In the genomic region with DNA sequence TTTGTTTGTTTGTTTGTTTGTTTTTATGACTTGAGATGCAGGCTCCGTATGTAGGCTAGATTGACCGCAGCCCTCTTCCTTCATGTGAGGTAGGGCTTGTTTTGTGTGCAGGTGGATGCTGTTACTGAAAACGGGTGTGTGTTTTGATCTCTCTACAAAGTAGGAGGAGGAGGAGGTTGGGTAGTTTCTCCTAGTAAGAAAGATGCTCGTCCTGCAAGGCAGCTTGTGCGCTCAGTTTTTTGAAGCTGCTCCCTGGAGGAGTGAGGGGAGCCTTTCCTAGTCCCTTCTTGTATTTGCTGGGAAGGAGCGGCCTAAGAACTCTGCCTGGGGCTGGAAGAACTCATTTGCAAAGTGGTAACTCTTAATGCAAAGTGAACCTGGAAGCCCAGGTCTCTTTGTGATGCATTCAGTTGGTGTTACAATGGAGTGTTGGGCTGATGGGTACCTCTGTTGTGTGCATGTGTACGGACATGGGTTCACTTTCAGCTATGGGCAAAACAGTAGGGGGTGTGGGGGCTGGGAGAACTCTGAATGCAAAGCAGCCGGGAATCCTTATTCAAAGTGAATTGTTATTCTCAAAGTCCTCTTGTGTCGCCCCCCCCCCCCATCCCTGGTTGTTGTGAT, we compare ENCODE assay signal across 9 mouse cellular contexts. TPM values are rescaled to one million over a fixed set of nuclear protein-coding genes. Genes with fewer than 3 reads are reported as not detected.
DNase-seq lines count a peak whose midpoint lies in the region; ATAC-seq and TF ChIP-seq lines count a peak whose summit lies in the region.
"Had no signal": no experiment of that assay in that cellular context is flagged by ENCODE, and none has a peak within 500 bp of the region (broad histone marks: within the 10 kb centered on the region; RNA-seq: fewer than 3 reads in every experiment).

No protein-coding gene starts in this region.

- no peak for DNase-seq in kidney, postnatal 0 days (ENCODE audit: low spot score)
- DNase-seq in kidney, adult 18-20 months, result no peak
- no peak for DNase-seq in hindbrain, postnatal 0 days (ENCODE audit: low spot score)
- DNase-seq in midbrain, postnatal 0 days (ENCODE audit: low spot score), result no peak
- no peak for DNase-seq in Muller cell, postnatal 12 days (ENCODE audit: inconsistent ontology term)
- no peak for DNase-seq in frontal cortex, postnatal 25 days (ENCODE audit: low spot score in 2 of 2)
- no peak for DNase-seq in cerebellum, postnatal 25 days
- DNase-seq: gastrocnemius, postnatal 25 days had no signal

- no peaks in the 10 kb centered on the region for H3K9me3 ChIP-seq in kidney, postnatal 0 days (replicated peaks; ENCODE audit: low read length)
- no peaks in the 10 kb centered on the region for H3K9me3 ChIP-seq in hindbrain, postnatal 0 days (ENCODE audit: low read length)
- H3K9me3 ChIP-seq in midbrain, postnatal 0 days (ENCODE audit: low read length), result no peaks in the 10 kb centered on the region

- no peak for TF ChIP-seq CTCF in kidney, postnatal 0 days (IDR thresholded peaks at IDR 0.05; ENCODE audit: low read depth)
- TF ChIP-seq CTCF in cortical plate, adult 2 months (IDR thresholded peaks at IDR 0.05; ENCODE audit: extremely low read depth, insufficient read depth, low read length), result no peak
- TF ChIP-seq CTCF in hindbrain, postnatal 0 days (IDR thresholded peaks at IDR 0.05; ENCODE audit: low read depth), result no peak
- TF ChIP-seq CTCF in midbrain, postnatal 0 days (IDR thresholded peaks at IDR 0.05), result no peak

- H3K4me2 ChIP-seq in kidney, postnatal 0 days (ENCODE audit: low read length), result peak overlapping the region; percentile 67
- H3K4me2 ChIP-seq in hindbrain, postnatal 0 days (ENCODE audit: low read depth, low read length), result peak overlapping the region; percentile 63
- H3K4me2 ChIP-seq in midbrain, postnatal 0 days (ENCODE audit: low read depth, low read length, poor library complexity, severe bottlenecking), result peak overlapping the region; percentile 62

- 0 out of 2 replicates have a peak overlapping the region, but pooled peaks have one; percentile 82 for H3K27ac ChIP-seq in kidney, postnatal 0 days
- H3K27ac ChIP-seq in cortical plate, adult 2 months (ENCODE audit: insufficient read depth, low read length), result no peak overlapping the region
- H3K27ac ChIP-seq in hindbrain, postnatal 0 days, result no peak overlapping the region
- no peak overlapping the region for H3K27ac ChIP-seq in midbrain, postnatal 0 days (ENCODE audit: low read depth, low read length)

- H3K4me3 ChIP-seq in kidney, postnatal 0 days (replicated peaks; ENCODE audit: low read depth, low read length), result peak overlapping the region; percentile 69
- peak overlapping the region; percentile 63 for H3K4me3 ChIP-seq in cortical plate, adult 2 months (ENCODE audit: insufficient read depth, low read length)
- peak overlapping the region; percentile 59 for H3K4me3 ChIP-seq in hindbrain, postnatal 0 days (ENCODE audit: low read length)
- H3K4me3 ChIP-seq in midbrain, postnatal 0 days (ENCODE audit: low read depth, low read length), result peak overlapping the region; percentile 61

- 27% methylated on average over 9 of the region's 9 CpGs for WGBS in kidney, postnatal 0 days
- 29% methylated on average over 9 of the region's 9 CpGs for WGBS in hindbrain, postnatal 0 days
- WGBS in midbrain, postnatal 0 days, result 24% methylated on average over 8 of the region's 9 CpGs

- TF ChIP-seq POLR2A in cortical plate, adult 2 months (IDR thresholded peaks at IDR 0.05; ENCODE audit: extremely low read depth, insufficient read depth, low read length), result no peak

- H3K9ac ChIP-seq in kidney, postnatal 0 days (ENCODE audit: low read depth, low read length), result 0 out of 2 replicates have a peak overlapping the region, but pooled peaks have one; percentile 42
- no peak overlapping the region for H3K9ac ChIP-seq in hindbrain, postnatal 0 days (replicated peaks; ENCODE audit: low read length)
- H3K9ac ChIP-seq in midbrain, postnatal 0 days (replicated peaks; ENCODE audit: low read length, poor library complexity, severe bottlenecking), result no peak overlapping the region

- H3K27me3 ChIP-seq in kidney, postnatal 0 days (ENCODE audit: insufficient read depth, low read length), result no peaks in the 10 kb centered on the region
- no peaks in the 10 kb centered on the region for H3K27me3 ChIP-seq in hindbrain, postnatal 0 days (ENCODE audit: insufficient read depth, low read length)
- H3K27me3 ChIP-seq in midbrain, postnatal 0 days (ENCODE audit: insufficient read depth, low read length), result no peaks in the 10 kb centered on the region

- no peak for ATAC-seq in kidney, postnatal 0 days (replicated peaks; ENCODE audit: low FRiP score, low read depth)
- no peak for ATAC-seq in hindbrain, postnatal 0 days
- ATAC-seq in midbrain, postnatal 0 days (ENCODE audit: low FRiP score), result no peak

- H3K36me3 ChIP-seq in kidney, postnatal 0 days (ENCODE audit: insufficient read depth, low read length), result 0 out of 2 replicates have a peak, but pooled peaks cover 12% of the 10 kb centered on the region
- no peaks in the 10 kb centered on the region for H3K36me3 ChIP-seq in hindbrain, postnatal 0 days (ENCODE audit: insufficient read depth, low read length)
- H3K36me3 ChIP-seq in midbrain, postnatal 0 days (ENCODE audit: insufficient read depth, low read length), result peaks cover 10% of the 10 kb centered on the region; the same call in 1 of the 2 replicates

- no peaks in the 10 kb centered on the region for H3K4me1 ChIP-seq in kidney, postnatal 0 days (replicated peaks; ENCODE audit: insufficient read depth, low read length)
- peaks cover 3% of the 10 kb centered on the region; the same call in 1 of the 2 replicates for H3K4me1 ChIP-seq in cortical plate, adult 2 months (ENCODE audit: control insufficient read depth, insufficient read depth, low read length)
- H3K4me1 ChIP-seq in hindbrain, postnatal 0 days (ENCODE audit: insufficient read depth, low read length), result no peaks in the 10 kb centered on the region
- H3K4me1 ChIP-seq in midbrain, postnatal 0 days (ENCODE audit: insufficient read depth, low read length), result no peaks in the 10 kb centered on the region

RNA-seq across cellular contexts. Expression of a gene that starts 2.4 kb away (rescaled TPM):
- 22.9 and 24.1 TPM in 2 replicates for polyA plus RNA-seq in kidney, postnatal 0 days (2015; fragmentation: Nextera tagmentation; extraction: Ambion mirVana)
- polyA plus RNA-seq in cortical plate, adult 2 months (2012; rRNA removed), result 20.6 and 21.4 TPM in 2 replicates
- 27.8 and 36.1 TPM in 2 replicates for total RNA-seq in hindbrain, postnatal 0 days (2014; rRNA removed)
- 21.4 and 21.5 TPM in 2 replicates for polyA plus RNA-seq in hindbrain, postnatal 0 days (2015; fragmentation: Nextera tagmentation; extraction: Ambion mirVana)
- total RNA-seq in midbrain, postnatal 0 days (2014; rRNA removed), result 21.0 and 22.3 TPM in 2 replicates
- 20.0 and 21.0 TPM in 2 replicates for polyA plus RNA-seq in midbrain, postnatal 0 days (2015; fragmentation: Nextera tagmentation; extraction: Ambion mirVana)

RNA-seq across cellular contexts. Expression of a gene that starts 14.1 kb away (rescaled TPM):
- polyA plus RNA-seq in kidney, postnatal 0 days (2015; fragmentation: Nextera tagmentation; extraction: Ambion mirVana), result 16.8 and 17.4 TPM in 2 replicates
- polyA plus RNA-seq in cortical plate, adult 2 months (2012; rRNA removed), result 23.2 and 23.9 TPM in 2 replicates
- total RNA-seq in hindbrain, postnatal 0 days (2014; rRNA removed), result 183 and 387 TPM in 2 replicates
- 47.6 and 53.3 TPM in 2 replicates for polyA plus RNA-seq in hindbrain, postnatal 0 days (2015; fragmentation: Nextera tagmentation; extraction: Ambion mirVana)
- 272 and 352 TPM in 2 replicates for total RNA-seq in midbrain, postnatal 0 days (2014; rRNA removed)
- 64.9 and 71.6 TPM in 2 replicates for polyA plus RNA-seq in midbrain, postnatal 0 days (2015; fragmentation: Nextera tagmentation; extraction: Ambion mirVana)

RNA-seq across cellular contexts. Expression of a gene that starts 24.8 kb away (rescaled TPM):
- polyA plus RNA-seq in kidney, postnatal 0 days (2015; fragmentation: Nextera tagmentation; extraction: Ambion mirVana), result 29.6 and 30.1 TPM in 2 replicates
- 106 and 115 TPM in 2 replicates for polyA plus RNA-seq in cortical plate, adult 2 months (2012; rRNA removed)
- total RNA-seq in hindbrain, postnatal 0 days (2014; rRNA removed), result 23.4 and 28.3 TPM in 2 replicates
- 61.1 and 62.8 TPM in 2 replicates for polyA plus RNA-seq in hindbrain, postnatal 0 days (2015; fragmentation: Nextera tagmentation; extraction: Ambion mirVana)
- total RNA-seq in midbrain, postnatal 0 days (2014; rRNA removed), result 27.2 and 36.3 TPM in 2 replicates
- polyA plus RNA-seq in midbrain, postnatal 0 days (2015; fragmentation: Nextera tagmentation; extraction: Ambion mirVana), result 63.9 and 68.4 TPM in 2 replicates

RNA-seq across cellular contexts. Expression of a gene that starts 36.5 kb away (rescaled TPM):
- polyA plus RNA-seq in kidney, postnatal 0 days (2015; fragmentation: Nextera tagmentation; extraction: Ambion mirVana), result 40.9 and 41.6 TPM in 2 replicates
- polyA plus RNA-seq in cortical plate, adult 2 months (2012; rRNA removed), result 131 and 135 TPM in 2 replicates
- 134 and 137 TPM in 2 replicates for total RNA-seq in hindbrain, postnatal 0 days (2014; rRNA removed)
- polyA plus RNA-seq in hindbrain, postnatal 0 days (2015; fragmentation: Nextera tagmentation; extraction: Ambion mirVana), result 129 and 134 TPM in 2 replicates
- total RNA-seq in midbrain, postnatal 0 days (2014; rRNA removed), result 110 and 134 TPM in 2 replicates
- 136 and 146 TPM in 2 replicates for polyA plus RNA-seq in midbrain, postnatal 0 days (2015; fragmentation: Nextera tagmentation; extraction: Ambion mirVana)

RNA-seq across cellular contexts. Expression of a gene that starts 42.7 kb away (rescaled TPM):
- 0.30 TPM in 1 of 2 replicates, not detected in the other for polyA plus RNA-seq in kidney, postnatal 0 days (2015; fragmentation: Nextera tagmentation; extraction: Ambion mirVana)
- polyA plus RNA-seq in cortical plate, adult 2 months (2012; rRNA removed), result 0.46 TPM in 1 of 2 replicates, not detected in the other
- not detected in 2 replicates for total RNA-seq in hindbrain, postnatal 0 days (2014; rRNA removed)
- 0.66 and 1.2 TPM in 2 replicates for polyA plus RNA-seq in hindbrain, postnatal 0 days (2015; fragmentation: Nextera tagmentation; extraction: Ambion mirVana)
- 0.71 TPM in 1 of 2 replicates, not detected in the other for total RNA-seq in midbrain, postnatal 0 days (2014; rRNA removed)
- polyA plus RNA-seq in midbrain, postnatal 0 days (2015; fragmentation: Nextera tagmentation; extraction: Ambion mirVana), result not detected in 2 replicates
- total RNA-seq: gastrocnemius, postnatal 25 days had no signal
